25 mouse cellular contexts compared by ENCODE assay signal in genomic region chr16:37892667-37893066, GRCm38 (mm10). TPM values are rescaled to one million over a fixed set of nuclear protein-coding genes. Genes with fewer than 3 reads are reported as not detected.
DNase-seq lines count a peak whose midpoint lies in the region; ATAC-seq lines count a peak whose summit lies in the region.
"Had no signal": no experiment of that assay in that cellular context is flagged by ENCODE, and none has a peak within 500 bp of the region (broad histone marks: within the 10 kb centered on the region; RNA-seq: fewer than 3 reads in every experiment).

No protein-coding gene starts in this region.

- H3K4me2 ChIP-seq in heart, embryonic 11.5 days: no peak overlapping the region
- no peak overlapping the region for H3K4me2 ChIP-seq in midbrain, embryonic 12.5 days (replicated peaks)
- H3K4me2 ChIP-seq in midbrain, embryonic 16.5 days (ENCODE audit: low read length): no peak overlapping the region
- no peak overlapping the region for H3K4me2 ChIP-seq in forebrain, embryonic 16.5 days (ENCODE audit: low read length)
- H3K4me2 ChIP-seq in midbrain, embryonic 14.5 days (ENCODE audit: low read length): no peak overlapping the region
- H3K4me2 ChIP-seq: stomach, embryonic 15.5 days had no signal

- no peak overlapping the region for H3K4me3 ChIP-seq in heart, embryonic 11.5 days (ENCODE audit: low read depth, low read length)
- H3K4me3 ChIP-seq in midbrain, embryonic 12.5 days: no peak overlapping the region
- no peak overlapping the region for H3K4me3 ChIP-seq in midbrain, embryonic 16.5 days (ENCODE audit: low read depth, low read length)
- H3K4me3 ChIP-seq in forebrain, embryonic 16.5 days (replicated peaks; ENCODE audit: low read length): no peak overlapping the region
- no peak overlapping the region for H3K4me3 ChIP-seq in midbrain, embryonic 14.5 days (replicated peaks; ENCODE audit: low read depth, low read length)
- H3K4me3 ChIP-seq: stomach, embryonic 15.5 days had no signal

- H3K9me3 ChIP-seq in heart, embryonic 11.5 days (replicated peaks; ENCODE audit: control insufficient read depth, low read length): no peaks in the 10 kb centered on the region
- H3K9me3 ChIP-seq in midbrain, embryonic 12.5 days: no peaks in the 10 kb centered on the region
- no peaks in the 10 kb centered on the region for H3K9me3 ChIP-seq in midbrain, embryonic 16.5 days (replicated peaks; ENCODE audit: control insufficient read depth, low read length, poor library complexity, severe bottlenecking)
- H3K9me3 ChIP-seq in forebrain, embryonic 16.5 days (ENCODE audit: control insufficient read depth, low read length): no peaks in the 10 kb centered on the region
- no peaks in the 10 kb centered on the region for H3K9me3 ChIP-seq in midbrain, embryonic 14.5 days (ENCODE audit: control insufficient read depth, low read length)
- H3K9me3 ChIP-seq: stomach, embryonic 15.5 days had no signal

- 77% methylated on average over 2 of the region's 2 CpGs for WGBS in heart, embryonic 11.5 days (ENCODE audit: insufficient replicate concordance)
- 58% methylated on average over 2 of the region's 2 CpGs for whole genome bisulfite sequencing in midbrain, embryonic 12.5 days
- WGBS in midbrain, embryonic 16.5 days: 40% methylated on average over 2 of the region's 2 CpGs
- WGBS in forebrain, embryonic 16.5 days: 15% methylated on average over 2 of the region's 2 CpGs
- 28% methylated on average over 2 of the region's 2 CpGs for WGBS in midbrain, embryonic 14.5 days

- peak overlapping the region; percentile 78 for H3K27ac ChIP-seq in heart, embryonic 11.5 days (ENCODE audit: low read depth, low read length)
- peak overlapping the region; percentile 42 for H3K27ac ChIP-seq in midbrain, embryonic 12.5 days (replicated peaks)
- no peak overlapping the region for H3K27ac ChIP-seq in midbrain, embryonic 16.5 days (ENCODE audit: low read length)
- peak overlapping the region; percentile 26; the same call in 1 of the 2 replicates for H3K27ac ChIP-seq in forebrain, embryonic 16.5 days (ENCODE audit: low read length)
- 0 out of 2 replicates have a peak overlapping the region, but pooled peaks have one; percentile 20 for H3K27ac ChIP-seq in midbrain, embryonic 14.5 days (replicated peaks; ENCODE audit: low read depth, low read length)

- H3K27me3 ChIP-seq in heart, embryonic 11.5 days (ENCODE audit: control insufficient read depth, insufficient read depth, low read length): no peaks in the 10 kb centered on the region
- H3K27me3 ChIP-seq in midbrain, embryonic 12.5 days: no peaks in the 10 kb centered on the region
- H3K27me3 ChIP-seq in midbrain, embryonic 16.5 days (ENCODE audit: control insufficient read depth, insufficient read depth, low read depth, low read length): no peaks in the 10 kb centered on the region
- H3K27me3 ChIP-seq in forebrain, embryonic 16.5 days (replicated peaks; ENCODE audit: control insufficient read depth, insufficient read depth, low read length): no peaks in the 10 kb centered on the region
- no peaks in the 10 kb centered on the region for H3K27me3 ChIP-seq in midbrain, embryonic 14.5 days (ENCODE audit: control insufficient read depth, insufficient read depth, low read length)
- H3K27me3 ChIP-seq: stomach, embryonic 15.5 days had no signal

- H3K9ac ChIP-seq in heart, embryonic 11.5 days (ENCODE audit: low read depth, low read length): no peak overlapping the region
- H3K9ac ChIP-seq in midbrain, embryonic 12.5 days (replicated peaks): no peak overlapping the region
- no peak overlapping the region for H3K9ac ChIP-seq in midbrain, embryonic 16.5 days (ENCODE audit: low read depth, low read length)
- H3K9ac ChIP-seq in forebrain, embryonic 16.5 days (replicated peaks; ENCODE audit: low read depth, low read length): no peak overlapping the region
- H3K9ac ChIP-seq in midbrain, embryonic 14.5 days (replicated peaks; ENCODE audit: low read length): no peak overlapping the region
- H3K9ac ChIP-seq: stomach, embryonic 15.5 days had no signal

- no peaks in the 10 kb centered on the region for H3K36me3 ChIP-seq in heart, embryonic 11.5 days (ENCODE audit: control insufficient read depth, insufficient read depth, low read length)
- H3K36me3 ChIP-seq in midbrain, embryonic 12.5 days: no peaks in the 10 kb centered on the region
- no peaks in the 10 kb centered on the region for H3K36me3 ChIP-seq in midbrain, embryonic 16.5 days (ENCODE audit: control insufficient read depth, insufficient read depth, low read length)
- no peaks in the 10 kb centered on the region for H3K36me3 ChIP-seq in forebrain, embryonic 16.5 days (ENCODE audit: control insufficient read depth, insufficient read depth)
- H3K36me3 ChIP-seq in midbrain, embryonic 14.5 days (ENCODE audit: control insufficient read depth, insufficient read depth, low read length): peaks cover 5% of the 10 kb centered on the region; the same call in 1 of the 2 replicates
- H3K36me3 ChIP-seq: stomach, embryonic 15.5 days had no signal

- peaks cover 20% of the 10 kb centered on the region for H3K4me1 ChIP-seq in heart, embryonic 11.5 days (ENCODE audit: control insufficient read depth, insufficient read depth, low read length)
- peaks cover 16% of the 10 kb centered on the region for H3K4me1 ChIP-seq in midbrain, embryonic 12.5 days
- H3K4me1 ChIP-seq in midbrain, embryonic 16.5 days (ENCODE audit: control insufficient read depth, insufficient read depth, low read length): no peaks in the 10 kb centered on the region
- H3K4me1 ChIP-seq in forebrain, embryonic 16.5 days (replicated peaks; ENCODE audit: control insufficient read depth, insufficient read depth, low read length): peaks cover 9% of the 10 kb centered on the region
- H3K4me1 ChIP-seq in midbrain, embryonic 14.5 days (ENCODE audit: control insufficient read depth, insufficient read depth, low read length): peaks cover 10% of the 10 kb centered on the region; the same call in 1 of the 2 replicates

- ATAC-seq in heart, embryonic 11.5 days (replicated peaks; ENCODE audit: insufficient number of reproducible peaks, low FRiP score, low TSS enrichment): no peak
- ATAC-seq in midbrain, embryonic 12.5 days (ENCODE audit: low FRiP score, low read depth): 0 out of 2 replicates have a peak, but pooled peaks have one; percentile 38
- no peak for ATAC-seq in midbrain, embryonic 16.5 days
- ATAC-seq in forebrain, embryonic 16.5 days: peak; percentile 69
- ATAC-seq in midbrain, embryonic 14.5 days (ENCODE audit: low FRiP score, low TSS enrichment): peak; percentile 40; the same call in 1 of the 2 replicates
- no peak for ATAC-seq in erythroblast, adult 5-6 weeks (replicated peaks; ENCODE audit: low FRiP score, poor library complexity, severe bottlenecking)

- no peak for DNase-seq in heart, adult 18-20 months
- peak; percentile 61 for DNase-seq in midbrain, embryonic 14.5 days
- DNase-seq in frontal cortex, adult 2 months (ENCODE audit: extremely low spot score in 1 of 2, low spot score in 1 of 2): no peak
- DNase-seq: cerebellum, adult 11-12 months; kidney, adult 2 months; kidney, postnatal 4 days; lung, adult 18-20 months; lung, postnatal 4 days; right cerebral cortex, adult 18-20 months; spleen, adult 18-20 months; thymus, postnatal 25 days had no signal

RNA-seq across cellular contexts. Expression of gene Gpr156, which starts 23.6 kb away (rescaled TPM):
- 0.66 and 0.87 TPM in 2 replicates for polyA plus RNA-seq in heart, embryonic 11.5 days (2014; fragmentation: Nextera tagmentation; extraction: Ambion mirVana)
- under 1 TPM in 1 of 2 experiments, not detected in 1; 0.05 TPM for total RNA-seq in heart, adult 18-20 months (2021)
- 6.8 and 7.7 TPM in 2 replicates for polyA plus RNA-seq in midbrain, embryonic 12.5 days (2016; fragmentation: Nextera tagmentation; extraction: Ambion mirVana)
- polyA plus RNA-seq in midbrain, embryonic 16.5 days (2015; fragmentation: Nextera tagmentation; extraction: Ambion mirVana): 5.1 and 5.8 TPM in 2 replicates
- polyA plus RNA-seq in forebrain, embryonic 16.5 days (2015; fragmentation: Nextera tagmentation; extraction: Ambion mirVana): 5.4 and 5.6 TPM in 2 replicates
- 5.6 and 7.6 TPM in 2 replicates for polyA plus RNA-seq in midbrain, embryonic 14.5 days (2014; fragmentation: Nextera tagmentation; extraction: Ambion mirVana)
- not detected in 2 replicates for total RNA-seq in erythroblast, adult 5-6 weeks (2015; ENCODE audit: low replicate concordance)
- total RNA-seq in erythroblast, adult 5-6 weeks (2017; ENCODE audit: low replicate concordance): not detected in 2 replicates
- 1.0 TPM in 2 replicates for polyA plus RNA-seq in frontal cortex, adult 2 months (2012; rRNA removed)
- total RNA-seq: common myeloid progenitor, adult 5-6 weeks; gastrocnemius, adult 18-20 months; granulocyte monocyte progenitor cell, adult 5-6 weeks; hematopoietic stem cell, adult 5-6 weeks; neutrophil, adult 5-6 weeks had no signal
- polyA plus RNA-seq: kidney, adult 2 months had no signal

RNA-seq across cellular contexts. Expression of gene Lrrc58, which starts 24.5 kb away (rescaled TPM):
- 41.6 and 42.9 TPM in 2 replicates for polyA plus RNA-seq in heart, embryonic 11.5 days (2014; fragmentation: Nextera tagmentation; extraction: Ambion mirVana)
- total RNA-seq in heart, adult 18-20 months (2021): 10 to 100 TPM; 68.2 to 77.2 TPM
- 53.8 and 59.2 TPM in 2 replicates for polyA plus RNA-seq in midbrain, embryonic 12.5 days (2016; fragmentation: Nextera tagmentation; extraction: Ambion mirVana)
- 41.5 and 41.7 TPM in 2 replicates for polyA plus RNA-seq in midbrain, embryonic 16.5 days (2015; fragmentation: Nextera tagmentation; extraction: Ambion mirVana)
- 54.4 and 66.3 TPM in 2 replicates for polyA plus RNA-seq in forebrain, embryonic 16.5 days (2015; fragmentation: Nextera tagmentation; extraction: Ambion mirVana)
- polyA plus RNA-seq in midbrain, embryonic 14.5 days (2014; fragmentation: Nextera tagmentation; extraction: Ambion mirVana): 43.1 and 46.6 TPM in 2 replicates
- 7.9 and 17.1 TPM in 2 replicates for total RNA-seq in erythroblast, adult 5-6 weeks (2015; ENCODE audit: low replicate concordance)
- total RNA-seq in erythroblast, adult 5-6 weeks (2017; ENCODE audit: low replicate concordance): 5.6 and 8.1 TPM in 2 replicates
- polyA plus RNA-seq in frontal cortex, adult 2 months (2012; rRNA removed): 42.9 and 45.9 TPM in 2 replicates

RNA-seq across cellular contexts. Expression of gene Gm36028, which starts 31.7 kb away (rescaled TPM):
- 1.00 and 1.0 TPM in 2 replicates for polyA plus RNA-seq in heart, embryonic 11.5 days (2014; fragmentation: Nextera tagmentation; extraction: Ambion mirVana)
- total RNA-seq in heart, adult 18-20 months (2021): 1 to 10 TPM in 1 of 2 experiments, under 1 TPM in 1; 0.99 to 1.5 TPM
- 0.27 and 0.63 TPM in 2 replicates for polyA plus RNA-seq in midbrain, embryonic 12.5 days (2016; fragmentation: Nextera tagmentation; extraction: Ambion mirVana)
- not detected in 2 replicates for polyA plus RNA-seq in midbrain, embryonic 16.5 days (2015; fragmentation: Nextera tagmentation; extraction: Ambion mirVana)
- polyA plus RNA-seq in forebrain, embryonic 16.5 days (2015; fragmentation: Nextera tagmentation; extraction: Ambion mirVana): 0.19 TPM in 1 of 2 replicates, not detected in the other
- polyA plus RNA-seq in midbrain, embryonic 14.5 days (2014; fragmentation: Nextera tagmentation; extraction: Ambion mirVana): 0.20 TPM in 1 of 2 replicates, not detected in the other
- not detected in 2 replicates for total RNA-seq in erythroblast, adult 5-6 weeks (2015; ENCODE audit: low replicate concordance)
- total RNA-seq in erythroblast, adult 5-6 weeks (2017; ENCODE audit: low replicate concordance): not detected in 2 replicates
- 0.36 and 0.38 TPM in 2 replicates for polyA plus RNA-seq in frontal cortex, adult 2 months (2012; rRNA removed)
- total RNA-seq: ES-E14; gastrocnemius, adult 18-20 months; granulocyte monocyte progenitor cell, adult 5-6 weeks; hematopoietic stem cell, adult 5-6 weeks; layer of hippocampus, postnatal 25 days; left cerebral cortex, postnatal 36 days; neutrophil, adult 5-6 weeks had no signal

Comparison
In these comparisons a context has a peak if more than half of its experiments do, and no peak if none do; other contexts are left out.
1. ATAC-seq: peak in midbrain, embryonic 12.5 days (single experiment), forebrain, embryonic 16.5 days (single experiment) and midbrain, embryonic 14.5 days (single experiment); none in heart, embryonic 11.5 days (single experiment), midbrain, embryonic 16.5 days (single experiment) and erythroblast, adult 5-6 weeks (single experiment).